Mouse (Mus musculus) induced T-regulatory cell, adult 2 months (primary cell): ENCODE measurements around the gene Rbm14.

Experiments
- DNase-seq: peaks from one replicate; pipeline ENCODE4 v3.0.0-alpha.2; 2012; ENCODE audit warnings: low read depth

The Rbm14 gene

DNA sequence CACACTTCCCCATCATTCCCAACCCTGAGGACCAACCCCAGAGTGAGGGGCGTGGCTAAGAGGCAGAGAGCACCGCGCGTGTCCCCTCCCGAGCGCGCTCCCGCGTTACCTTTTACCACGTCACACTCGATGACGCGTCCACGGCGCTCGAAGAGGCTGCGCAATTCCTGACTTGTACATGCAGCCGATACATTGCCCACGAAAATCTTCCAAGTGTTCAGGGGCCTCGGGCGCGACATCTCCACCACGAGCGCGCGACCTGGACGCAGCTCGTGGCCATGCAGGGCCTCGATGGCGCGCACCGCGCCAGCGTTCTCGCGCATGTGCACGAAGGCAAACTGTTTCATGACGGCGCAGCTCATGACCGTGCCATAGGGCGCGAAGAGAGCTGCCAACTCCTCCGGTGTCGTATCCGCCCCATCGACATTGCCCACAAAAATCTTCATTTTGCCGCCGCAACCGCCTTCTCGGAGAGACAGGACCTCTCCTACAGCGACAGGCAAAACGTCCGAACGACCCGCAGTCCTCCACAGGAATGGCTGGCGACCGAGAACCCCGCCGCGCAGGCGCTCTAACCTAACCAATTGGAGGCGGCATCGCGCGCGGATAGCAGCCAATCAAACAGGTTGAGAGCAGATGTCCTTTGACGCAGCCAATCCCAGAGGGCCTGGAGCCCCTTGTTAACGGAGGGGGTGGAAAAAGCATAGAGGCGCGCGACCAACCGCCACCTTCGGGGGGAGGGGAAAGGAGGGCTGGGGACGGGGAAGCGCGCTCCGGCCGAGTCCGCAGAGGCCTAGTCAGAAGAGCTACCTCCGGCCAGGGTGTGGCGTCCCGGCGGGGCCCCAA lies at the start of gene Rbm14, which contains the start of gene Gm21992:
TSS of gene Rbm14 (minus strand) at position 572 of the 846 bp plus-strand sequence.
TSS of gene Gm21992 (minus strand) at position 550 of the 846 bp plus-strand sequence.
- DNase-seq: peak; percentile 99

DNA sequence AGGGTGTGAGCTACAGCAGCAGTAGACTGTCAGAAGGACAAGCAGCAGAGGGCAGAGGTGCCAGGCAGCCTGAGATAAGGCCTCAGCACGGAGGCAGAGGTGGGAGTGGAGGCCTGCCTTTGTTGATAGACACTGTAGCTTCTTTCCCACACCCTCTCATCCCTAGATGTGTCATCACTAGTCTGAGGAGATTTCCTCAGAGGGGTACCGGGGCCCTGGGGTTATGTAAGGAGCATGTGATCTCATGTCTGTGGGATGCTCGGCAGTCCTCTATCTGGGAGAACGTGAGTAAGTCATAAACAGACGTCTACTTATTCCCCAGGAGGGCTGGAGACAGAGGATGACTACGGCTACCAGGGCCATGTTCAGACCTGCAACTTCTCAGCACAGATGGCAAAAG lies 47.6 kb upstream of the Rbm14 start:
- DNase-seq: no peak

DNA sequence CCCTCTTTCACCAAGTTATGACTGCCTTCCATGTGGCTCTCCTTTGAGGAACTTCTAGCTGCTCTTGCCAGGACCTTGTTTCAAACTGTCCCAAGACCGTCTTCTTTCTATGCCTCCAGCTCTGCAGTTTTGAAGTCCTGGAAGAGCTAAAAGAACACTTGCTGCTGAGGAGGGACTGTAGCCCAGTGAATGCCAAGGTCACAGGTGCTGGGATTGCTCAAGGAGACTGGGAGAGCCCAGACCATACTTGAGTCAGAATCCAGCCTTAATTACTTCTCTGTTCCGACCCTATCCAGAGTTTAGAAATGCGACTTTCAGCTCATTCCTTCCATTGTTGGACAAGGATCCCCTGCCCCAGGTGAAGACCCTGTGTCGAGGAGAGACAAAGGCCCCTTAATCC lies 44.5 kb upstream of the Rbm14 start:
- no peak for DNase-seq

DNA sequence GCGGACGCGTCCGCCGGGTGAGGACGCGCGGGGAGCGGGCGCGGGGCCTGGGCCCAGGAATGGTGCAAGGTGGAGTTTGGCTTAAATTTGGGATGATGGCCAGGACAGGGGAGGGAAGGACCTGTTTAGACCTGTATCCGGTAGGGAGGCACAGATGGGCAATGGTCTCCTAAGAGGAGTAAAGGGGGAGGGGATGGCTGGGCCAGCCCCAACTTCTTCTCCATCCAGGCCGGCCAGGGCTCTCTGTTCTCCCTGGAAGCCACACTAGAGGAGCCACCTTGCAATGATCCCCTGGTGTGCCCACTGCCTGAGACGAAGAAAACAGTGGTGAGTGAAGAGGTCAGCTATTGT lies 44.0 kb upstream of the Rbm14 start:
- no peak for DNase-seq

DNA sequence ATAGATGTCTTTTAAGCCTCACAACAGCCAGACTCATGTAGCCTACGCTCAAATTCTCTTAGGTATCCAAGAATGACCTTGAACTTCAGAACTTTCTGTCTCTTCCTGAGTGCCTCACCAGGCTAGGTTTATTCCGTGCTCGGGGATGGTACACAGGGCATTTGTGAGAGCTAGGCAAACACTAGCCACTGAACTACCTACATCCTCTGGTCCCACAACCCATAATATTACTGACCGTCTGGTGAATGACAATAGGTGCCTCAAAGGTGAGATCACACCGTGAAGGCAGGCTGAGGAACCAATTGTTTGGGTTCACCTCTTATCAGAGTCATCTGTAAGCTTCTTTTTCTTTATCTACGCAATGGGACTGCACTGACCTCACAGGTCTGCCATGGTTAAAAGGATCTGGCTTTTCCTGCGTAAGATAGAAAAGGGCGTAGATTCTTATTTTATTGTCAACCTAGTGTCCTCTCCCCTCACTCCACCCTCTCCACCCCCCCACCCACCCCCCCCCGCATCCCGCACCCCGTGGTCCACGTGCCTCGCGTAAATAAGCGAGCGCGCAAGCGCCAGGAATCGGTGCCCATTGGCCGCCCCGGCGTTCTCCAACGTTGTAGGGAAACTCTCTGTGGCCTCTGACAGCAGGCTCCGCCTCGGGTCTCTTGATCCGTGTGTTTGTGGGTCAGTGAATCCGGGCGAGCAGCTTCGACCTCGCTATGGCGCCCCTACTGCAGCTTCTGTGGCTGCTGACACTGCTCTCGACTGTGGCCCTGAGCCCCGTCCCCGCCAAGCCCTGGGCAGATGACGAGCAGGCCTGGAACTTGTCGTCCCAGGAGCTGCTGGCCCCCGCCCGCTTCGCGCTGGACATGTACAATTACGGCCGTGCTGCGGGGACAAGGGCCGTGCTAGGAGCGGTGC lies 43.4 kb upstream of the Rbm14 start, which contains the start of gene Ctsf:
TSS of gene Ctsf (plus strand) at position 579 of the 918 bp plus-strand sequence.
- peak; percentile 42 for DNase-seq

DNA sequence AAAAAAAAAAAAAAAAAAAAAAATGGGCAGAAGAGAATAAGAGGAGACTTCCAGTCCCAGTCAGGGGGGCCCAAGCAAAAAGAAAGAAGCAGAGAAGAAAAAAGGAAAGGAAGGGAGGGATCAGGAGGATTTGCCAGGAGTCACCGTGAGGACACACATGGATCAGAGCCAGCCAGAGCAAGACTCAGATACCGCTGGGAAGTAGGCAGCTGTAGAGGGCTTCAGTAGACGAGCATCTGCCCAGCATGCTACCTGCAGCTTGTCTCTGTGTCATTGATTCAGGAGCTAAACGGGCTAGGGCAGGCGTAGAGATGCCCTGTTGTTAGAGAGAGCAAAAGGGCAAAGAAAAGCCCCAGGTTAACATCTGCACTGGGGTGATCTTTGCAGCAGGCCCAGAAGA lies 38.8 kb upstream of the Rbm14 start:
- DNase-seq: no peak

DNA sequence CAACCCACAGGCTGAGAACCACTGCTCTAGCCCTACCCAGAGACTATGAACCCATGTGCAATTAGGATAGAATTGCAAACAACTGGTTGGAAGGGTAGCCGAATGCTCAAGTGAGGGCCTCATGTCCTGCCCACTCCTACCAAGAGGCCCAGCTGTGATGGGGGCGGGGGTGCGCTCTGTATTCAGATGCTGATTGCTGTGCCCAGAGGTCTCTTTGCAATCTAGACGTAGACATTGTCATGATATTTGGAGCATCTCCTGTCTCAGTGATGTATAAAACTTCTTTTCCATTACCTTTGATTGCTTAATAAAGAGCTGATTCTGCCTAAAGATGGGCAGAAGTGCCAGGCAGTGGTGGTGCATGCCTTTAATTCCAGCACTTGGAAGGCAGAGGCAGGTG lies 38.4 kb upstream of the Rbm14 start:
- DNase-seq: no peak

DNA sequence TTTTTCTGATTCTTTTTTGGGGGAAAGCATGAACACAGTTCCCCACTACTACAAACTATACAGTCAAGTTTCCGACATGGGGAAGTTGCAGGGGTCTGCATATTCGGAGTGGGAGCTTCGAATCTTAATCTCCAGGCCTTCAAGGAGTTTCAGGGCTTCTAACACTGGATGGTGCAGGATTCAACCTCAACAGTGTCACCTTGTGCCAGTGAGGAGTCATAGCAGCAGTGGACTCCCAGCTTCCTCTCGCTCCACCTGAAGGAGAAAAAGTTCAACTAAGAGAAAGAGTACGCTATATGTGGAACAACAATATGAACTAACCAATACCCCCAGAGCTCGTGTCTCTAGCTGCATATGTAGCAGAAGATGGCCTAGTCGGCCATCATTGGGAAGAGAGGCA lies 36.1 kb upstream of the Rbm14 start:
- DNase-seq: peak; percentile 75

DNA sequence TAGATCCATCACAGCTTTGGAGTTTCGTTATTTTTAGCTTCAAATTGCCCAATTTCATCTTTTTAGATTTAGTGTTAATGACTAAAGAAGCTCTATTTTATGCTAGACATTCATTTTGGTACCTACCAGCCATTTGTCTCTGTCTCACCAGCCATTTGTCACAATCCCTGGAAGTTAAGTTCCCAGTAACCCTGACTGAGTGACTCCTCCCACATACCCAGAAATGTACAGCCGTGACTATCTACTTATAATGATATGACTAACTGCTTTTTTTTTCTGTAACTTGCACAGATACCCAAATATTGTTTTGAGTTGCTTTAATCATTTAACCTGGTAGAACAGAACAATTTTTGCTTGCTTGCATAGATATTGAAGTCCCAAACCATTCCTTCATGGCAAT lies 34.4 kb upstream of the Rbm14 start:
- peak; percentile 17 for DNase-seq

DNA sequence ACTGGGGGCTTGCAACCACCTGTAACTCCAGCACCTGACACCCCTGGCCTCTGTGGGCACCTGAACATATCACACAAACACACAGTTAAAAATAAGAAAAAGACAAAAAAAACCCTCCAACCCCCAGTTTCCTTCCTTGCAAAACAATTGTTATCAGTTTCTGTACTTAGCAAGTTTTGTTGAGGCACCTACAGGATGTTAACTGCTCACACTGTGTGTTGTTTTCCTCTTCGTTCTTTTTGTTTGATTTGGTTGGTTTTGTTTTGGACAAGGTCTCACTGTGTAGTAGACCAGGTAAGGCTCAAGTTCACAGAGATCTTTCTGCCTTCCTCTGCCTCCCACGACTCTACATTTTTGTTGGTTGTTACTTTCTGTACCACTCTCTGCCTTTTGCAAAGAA lies 31.2 kb upstream of the Rbm14 start:
- peak; percentile 70 for DNase-seq

DNA sequence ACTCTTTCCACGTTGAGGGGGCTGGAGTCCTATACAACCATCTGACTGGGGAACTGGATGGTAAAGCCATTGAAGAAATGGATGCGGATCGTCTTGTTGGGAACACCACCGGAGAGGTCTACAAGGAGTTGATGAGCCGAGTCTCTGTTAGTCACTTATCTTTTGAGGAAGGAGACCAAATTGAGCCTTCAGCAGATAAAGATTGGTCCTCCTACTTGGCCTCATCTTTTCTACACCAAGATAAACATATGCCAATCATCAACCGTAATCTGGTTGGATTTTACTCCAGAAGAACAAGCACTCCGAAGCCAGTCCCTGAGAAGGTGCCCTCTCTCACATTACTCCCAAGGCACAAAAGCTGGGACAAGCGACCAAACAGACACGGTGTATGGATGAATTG lies 29.4 kb upstream of the Rbm14 start:
- DNase-seq: no peak

DNA sequence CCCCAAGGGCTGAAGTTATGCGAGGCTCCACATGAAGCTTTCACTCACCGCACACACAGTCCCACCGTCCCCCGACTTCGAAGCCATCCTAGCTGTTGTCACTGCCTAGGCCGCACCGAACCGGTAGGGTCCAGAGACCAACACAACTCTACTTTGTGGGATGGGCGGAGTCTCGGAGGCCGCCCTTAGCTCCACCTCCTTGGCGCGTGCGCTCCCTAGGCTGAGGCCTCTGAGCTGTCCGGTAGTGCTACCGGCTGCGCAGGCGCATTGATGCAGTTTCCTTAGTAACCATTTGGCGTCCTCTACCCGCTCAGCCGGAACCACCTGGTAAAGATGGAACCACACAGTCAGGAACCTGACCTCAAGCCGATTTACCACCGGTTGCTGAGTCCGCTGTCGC lies 27.7 kb upstream of the Rbm14 start, which contains the start of the genes Ccs and Ccdc87:
TSS of gene Ccs (minus strand) at position 184 of the 400 bp plus-strand sequence.
TSS of gene Ccdc87 (plus strand) at position 218 of the 400 bp plus-strand sequence.
- DNase-seq: peak; percentile 99

DNA sequence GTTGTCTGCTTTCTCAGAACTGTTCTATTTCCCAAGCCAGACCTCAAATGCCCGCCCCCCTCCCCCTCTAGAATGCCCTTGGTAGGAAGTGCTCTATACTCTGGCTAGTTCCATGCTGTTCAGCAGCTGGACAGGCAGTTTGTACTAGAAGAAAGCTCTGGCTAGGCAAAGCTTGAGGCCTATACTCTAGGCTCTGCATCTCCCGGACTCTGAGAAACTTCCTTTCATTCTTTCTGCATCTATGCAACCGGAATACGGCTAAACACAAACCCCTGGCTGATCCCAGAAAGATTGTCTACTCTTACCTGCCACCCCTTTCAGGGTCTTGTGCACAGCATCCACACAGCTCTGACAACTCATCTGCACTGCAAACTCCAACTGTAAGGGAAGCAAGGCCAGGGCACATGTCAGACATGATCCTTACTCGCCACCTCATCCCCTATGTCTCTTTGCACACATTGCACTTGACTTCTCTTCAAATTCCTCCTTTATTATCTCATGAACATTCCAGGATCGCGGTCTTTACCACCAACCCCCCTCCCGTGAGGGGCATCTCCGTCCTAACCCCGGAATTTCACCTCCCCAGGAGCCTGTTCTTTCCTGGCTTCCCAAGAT lies 27.2 kb upstream of the Rbm14 start:
- DNase-seq: no peak

DNA sequence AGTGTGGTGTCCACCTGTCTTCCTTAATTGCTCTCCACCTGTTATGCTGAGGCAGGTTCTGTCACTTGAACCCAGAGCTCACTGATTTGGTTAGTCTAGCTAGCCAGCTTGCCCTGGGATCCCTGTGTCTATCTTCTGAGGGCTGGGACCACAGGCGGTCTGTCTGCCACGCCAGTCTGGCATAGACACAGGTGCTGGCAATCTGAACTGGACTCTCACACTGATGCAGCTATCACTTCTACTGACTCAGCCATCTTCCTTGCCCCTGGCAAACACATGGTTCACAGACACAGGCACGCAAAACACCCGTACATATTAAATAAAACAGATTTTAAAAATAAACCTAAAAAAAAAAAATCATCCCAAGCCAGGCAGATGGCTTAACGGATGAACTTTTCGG lies 25.6 kb upstream of the Rbm14 start:
- no peak for DNase-seq

DNA sequence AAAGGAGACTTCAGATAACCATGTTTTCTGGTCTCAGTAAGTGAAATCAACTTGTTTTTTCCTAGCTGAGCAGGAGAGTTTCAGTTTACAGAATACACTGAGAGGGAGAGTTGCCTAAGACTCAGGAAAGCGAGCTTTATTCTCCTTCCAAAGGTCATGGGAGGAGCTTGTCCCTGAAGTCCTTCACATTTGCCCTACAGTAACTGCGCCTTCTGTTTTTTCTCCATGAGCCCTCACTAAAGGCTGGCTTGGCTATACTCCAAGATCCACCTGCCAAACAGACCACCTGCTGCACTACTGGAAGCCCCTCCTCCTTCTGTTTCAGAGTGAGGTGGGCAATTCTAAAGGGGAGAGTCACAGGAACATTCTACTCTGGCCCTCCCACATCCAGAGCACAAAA lies 24.7 kb upstream of the Rbm14 start:
- DNase-seq: no peak

DNA sequence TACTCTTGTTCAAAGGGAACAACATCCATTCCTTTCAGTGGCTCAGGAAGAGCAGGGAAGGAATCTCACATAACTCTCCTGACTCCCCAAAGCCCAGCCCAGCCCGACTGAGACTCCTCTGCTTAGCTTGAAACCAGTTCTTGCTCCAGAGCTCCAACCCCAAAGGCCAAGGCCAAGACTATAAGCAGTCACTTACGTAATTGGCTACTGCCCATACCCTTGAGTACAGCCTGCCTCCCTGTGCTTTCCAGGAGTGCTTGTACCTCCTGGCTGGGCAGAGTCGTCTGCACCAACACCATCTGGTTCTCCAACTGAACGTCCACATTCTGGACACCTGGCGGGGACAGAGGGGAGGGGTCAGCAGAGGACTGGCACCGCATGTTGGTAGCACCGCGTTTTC lies 22.5 kb upstream of the Rbm14 start:
- no peak for DNase-seq

DNA sequence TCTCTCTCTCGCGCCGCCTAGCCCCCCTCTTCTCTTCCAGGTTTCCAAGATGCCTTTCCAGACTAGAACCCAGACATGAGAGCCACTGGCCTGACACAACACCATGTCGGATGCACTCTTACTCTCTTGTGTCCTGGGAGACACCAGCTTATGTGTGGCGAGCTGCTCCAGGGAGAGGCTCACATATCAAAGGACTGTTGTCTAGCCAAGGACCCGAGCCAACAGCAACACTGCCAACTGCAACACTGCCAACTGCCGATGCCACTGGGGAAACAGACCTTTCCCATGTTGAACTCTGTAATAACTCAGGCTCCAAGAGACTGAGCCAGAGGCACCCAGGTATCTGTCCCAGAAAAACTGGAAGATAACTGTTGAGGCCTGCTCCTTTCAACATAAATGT lies 17.7 kb upstream of the Rbm14 start:
- DNase-seq: no peak

DNA sequence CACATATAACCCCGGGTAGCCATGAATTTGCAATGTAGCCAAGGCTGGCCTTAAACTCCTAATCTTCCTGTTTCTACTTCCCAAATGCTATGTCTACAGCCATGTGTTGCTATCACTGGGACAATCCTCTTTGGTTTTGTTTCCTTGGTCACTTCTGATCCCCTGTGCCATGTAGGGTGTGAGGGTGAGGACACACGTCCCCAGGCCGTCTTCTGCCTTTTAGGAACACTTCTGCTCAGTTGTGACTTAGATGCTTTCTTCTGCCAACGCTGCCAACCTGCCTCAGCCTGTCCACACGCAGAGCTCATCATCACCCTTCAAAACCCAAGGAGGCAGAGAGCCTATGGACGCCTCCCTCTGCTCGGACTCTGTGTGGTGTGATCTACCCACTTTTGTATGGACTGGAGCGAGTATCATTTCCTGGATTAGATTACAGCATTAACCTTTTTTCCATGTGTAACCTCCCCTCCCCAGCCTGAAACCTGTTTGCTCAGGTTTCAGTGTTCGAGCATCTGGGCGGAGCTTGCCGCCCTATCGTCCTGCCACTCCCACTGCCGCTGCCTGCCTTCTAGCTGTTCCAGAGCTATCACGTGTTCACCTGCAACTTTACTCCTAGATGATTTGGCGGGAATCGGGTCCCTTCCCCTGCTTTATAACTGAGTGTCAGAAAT lies 17.1 kb upstream of the Rbm14 start:
- DNase-seq: no peak

DNA sequence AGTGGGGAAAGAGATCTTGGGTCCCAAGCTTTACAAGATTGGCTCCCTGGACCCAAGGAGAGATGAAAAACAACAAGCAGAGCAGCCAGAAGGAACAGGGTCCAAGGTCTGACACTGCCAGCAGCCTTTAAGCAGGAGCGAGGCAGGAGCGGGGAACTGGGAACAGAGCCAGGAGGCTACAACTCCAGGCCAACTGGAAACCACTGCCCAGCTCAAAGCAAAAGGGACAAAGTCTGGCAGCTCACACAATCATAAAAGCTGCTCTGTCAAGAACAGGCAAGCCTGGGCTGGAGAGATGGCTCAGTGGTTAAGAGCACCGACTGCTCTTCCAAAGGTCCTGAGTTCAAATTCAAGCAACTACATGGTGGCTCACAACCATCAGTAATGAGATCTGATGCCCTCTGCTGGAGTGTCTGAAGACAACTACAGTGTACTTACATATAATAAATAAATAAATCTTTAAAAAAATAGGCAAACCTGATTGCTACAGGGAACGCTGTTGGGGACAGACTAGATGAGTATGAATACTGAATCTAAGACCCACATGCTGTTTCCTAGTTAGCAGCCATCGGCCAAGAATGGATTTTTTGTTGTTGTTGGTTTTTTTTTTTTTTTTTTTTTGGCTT lies 9.4 kb upstream of the Rbm14 start:
- DNase-seq: no peak

DNA sequence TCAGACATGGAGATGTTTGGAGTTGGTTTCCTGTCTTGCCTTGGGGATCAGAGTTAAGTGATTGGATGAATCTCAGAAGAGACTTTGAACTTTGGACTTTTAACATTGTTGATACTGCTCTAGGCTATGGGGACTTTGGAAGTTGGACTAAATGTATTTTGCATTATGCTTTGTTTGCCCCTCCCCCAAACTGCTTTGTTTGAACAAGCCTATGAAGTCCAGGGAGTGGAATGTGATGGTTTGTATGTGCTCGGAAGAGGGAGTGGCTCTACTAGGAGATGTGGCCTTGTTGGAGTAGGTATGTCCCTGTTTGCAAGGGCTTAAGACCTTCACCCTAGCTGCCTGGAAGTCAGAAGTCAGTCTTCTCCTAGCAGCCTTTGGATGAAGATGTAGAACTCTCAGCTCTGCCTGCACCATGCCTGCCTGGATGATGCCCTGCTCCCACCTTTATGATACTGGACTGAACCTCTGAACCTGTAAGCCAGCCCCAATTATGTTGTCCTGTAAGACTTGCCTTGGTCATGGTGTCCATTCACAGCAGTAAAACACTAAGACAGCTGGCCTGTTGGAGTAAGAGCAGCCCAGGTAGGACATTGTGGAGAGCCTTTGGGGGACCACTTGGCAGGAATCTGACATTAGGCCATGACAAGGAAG lies 5.9 kb upstream of the Rbm14 start:
- no peak for DNase-seq

DNA sequence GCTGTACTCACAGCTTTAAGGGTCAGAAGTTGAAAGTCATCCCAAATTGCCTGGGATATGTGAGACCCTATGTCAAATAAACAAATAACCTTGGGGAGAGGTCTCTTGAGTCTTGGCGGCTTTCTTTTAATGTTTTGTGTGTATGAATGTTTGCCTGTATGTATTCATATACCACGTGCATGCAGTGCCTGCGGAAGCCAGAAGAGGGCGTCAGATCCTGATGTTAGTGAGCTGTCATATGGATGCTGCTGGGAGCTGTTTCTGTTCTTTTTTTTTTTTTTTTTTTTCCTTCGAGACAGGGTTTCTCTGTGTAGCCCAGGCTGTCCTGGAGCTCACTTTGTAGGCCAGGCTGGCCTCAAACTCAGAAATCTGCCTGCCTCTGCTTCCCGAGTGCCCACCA lies 1.6 kb upstream of the Rbm14 start:
- DNase-seq: peak; percentile 69
